Mouse (Mus musculus) MEL (cell line): ENCODE measurements at regions not wholly inside any gene's neighbourhood (a gene's known extent, or its start where the extent isn't known, plus 50 kb on each side); places are given as distances from the start of the nearest gene placed in this dataset.

Experiments used
- DNase-seq: peaks from one replicate; pipeline ENCODE4 v3.0.0; 2011; ENCODE audit warnings: low read depth, low spot score
- H3K27ac ChIP-seq: 2 replicates; pipeline ENCODE4 v1.5.1; 2012; ENCODE audit warnings: low read depth, mild to moderate bottlenecking, control low read depth, low read length, moderate library complexity; ENCODE audit not compliant: control insufficient read depth
- H3K27me3 ChIP-seq, 2 experiments: fragments of 150-350 bp in 1 of 2; sonication (generic) in 1 of 2; 2 replicates each; pipeline ENCODE4 v1.6.1; 2012; ENCODE audit warnings: low read length in 2 of 2, mild to moderate bottlenecking in 2 of 2, improper control_type of control experiment in 1 of 2, moderate library complexity in 1 of 2; ENCODE audit not compliant: insufficient read depth in 2 of 2, control insufficient read depth in 1 of 2
- H3K36me3 ChIP-seq, 2 experiments: 2 replicates each; pipeline ENCODE4 v1.6.1; 2012 to 2014; ENCODE audit warnings: low read length in 2 of 2, improper control_type of control experiment in 1 of 2, inconsistent platforms in 1 of 2, mild to moderate bottlenecking in 1 of 2; ENCODE audit not compliant: insufficient read depth in 2 of 2, control insufficient read depth in 1 of 2
- H3K4me1 ChIP-seq, 2 experiments: fragments of 150-350 bp in 1 of 2; sonication (generic) in 1 of 2; 2 replicates each; pipeline ENCODE4 v1.6.1; 2012; ENCODE audit warnings: low read length in 2 of 2, improper control_type of control experiment in 1 of 2, mild to moderate bottlenecking in 1 of 2; ENCODE audit not compliant: insufficient read depth in 2 of 2, control insufficient read depth in 1 of 2
- H3K4me3 ChIP-seq, 2 experiments: fragments of 150-350 bp in 1 of 2; sonication (generic) in 1 of 2; 2 replicates each; pipeline ENCODE4 v1.5.1; 2012; ENCODE audit warnings: low read depth in 2 of 2, low read length in 2 of 2, mild to moderate bottlenecking in 2 of 2, moderate library complexity in 2 of 2, control low read depth in 1 of 2, improper control_type of control experiment in 1 of 2; ENCODE audit not compliant: control insufficient read depth in 1 of 2, insufficient read depth in 1 of 2
- H3K79me2 ChIP-seq: 2 replicates; pipeline ENCODE4 v1.6.1; 2012; ENCODE audit warnings: mild to moderate bottlenecking, low read length, moderate library complexity; ENCODE audit not compliant: control insufficient read depth, poor library complexity, insufficient read depth
- H3K9ac ChIP-seq: 2 replicates; pipeline ENCODE4 v1.6.1; 2012; ENCODE audit warnings: low read depth, mild to moderate bottlenecking, control low read depth, low read length, moderate library complexity; ENCODE audit not compliant: control insufficient read depth, poor library complexity, severe bottlenecking
- H3K9me3 ChIP-seq: fragments of 150-350 bp; sonication (generic); replicated peaks from 2 replicates; pipeline ENCODE4 v1.6.1; 2012; ENCODE audit warnings: mild to moderate bottlenecking, low read length, improper control_type of control experiment, moderate library complexity; ENCODE audit not compliant: insufficient read depth
- CHD2 ChIP-seq: IDR thresholded peaks from 2 replicates; pipeline ENCODE4 v1.6.1; 2011; ENCODE audit warnings: low read length, improper control_type of control experiment
- MXI1 ChIP-seq: IDR thresholded peaks from 2 replicates; pipeline ENCODE4 v1.6.1; 2011; ENCODE audit warnings: mild to moderate bottlenecking, low read depth, low read length, improper control_type of control experiment
- NELFE ChIP-seq: IDR thresholded peaks from 2 replicates; pipeline ENCODE4 v1.6.1; 2011; ENCODE audit warnings: low read depth, low read length, improper control_type of control experiment
- SMC3 ChIP-seq: IDR thresholded peaks from 2 replicates; pipeline ENCODE4 v1.6.1; 2011; ENCODE audit warnings: low read depth, low read length, improper control_type of control experiment
- TAL1 ChIP-seq: IDR thresholded peaks from 2 replicates; pipeline ENCODE4 v1.6.1; 2012; ENCODE audit warnings: mild to moderate bottlenecking, inconsistent platforms, low read length, moderate library complexity, mixed read lengths
- USF2 ChIP-seq, 2 experiments: IDR thresholded peaks; 2 replicates each; pipeline ENCODE4 v1.6.1; 2011 to 2012; ENCODE audit warnings: improper control_type of control experiment in 2 of 2, low read length in 2 of 2, borderline replicate concordance in 1 of 2, inconsistent platforms in 1 of 2, low read depth in 1 of 2, mild to moderate bottlenecking in 1 of 2; ENCODE audit not compliant: insufficient read depth in 1 of 2
- ZNF384 ChIP-seq: IDR thresholded peaks from 2 replicates; pipeline ENCODE4 v1.6.1; 2012; ENCODE audit warnings: low read depth, mild to moderate bottlenecking, inconsistent platforms, low read length, improper control_type of control experiment

- H3K27me3 ChIP-seq: no peaks in the 10 kb centered on the region
- TF ChIP-seq NELFE (no peak), CHD2 (no peak), ZNF384 (no peak), MXI1 (no peak), USF2 (IDR thresholded peaks at IDR 0.05; ENCODE audit: borderline replicate concordance in 1 of 2, insufficient read depth in 1 of 2, low read depth in 1 of 2, low read length in 2 of 2) (no peak), SMC3 (no peak), TAL1 (no peak)
These were observed 157.7 kb downstream of the Izumo3 start for GRCm38 (mm10) chr4:91989381-91989780.

More at GRCm38 (mm10) chr4:91989381-91989780, 157.7 kb downstream of the Izumo3 start:
- Histone ChIP-seq H3K9ac (no peak overlapping the region), H3K27ac (no peak overlapping the region), H3K9me3 (no peaks in the 10 kb centered on the region), H3K4me1 (no peaks in the 10 kb centered on the region), H3K4me3 (no peak overlapping the region), H3K36me3 (no peaks in the 10 kb centered on the region), H3K79me2 (no peaks in the 10 kb centered on the region)
- DNase-seq: no peak
